Mouse (Mus musculus) testis, adult 2 months (tissue): Measurements from ENCODE around the gene Mad1l1. TPM values are rescaled to one million over a fixed set of nuclear protein-coding genes. Genes with fewer than 3 reads are reported as not detected.

Source experiments
- H3K27ac ChIP-seq: fragments of 200-500 bp; 2 replicates; pipeline ENCODE4 v1.5.1; 2012; ENCODE audit warnings: low read depth, low read length; ENCODE audit not compliant: control insufficient read depth, insufficient read depth
- H3K27me3 ChIP-seq: fragments of 200-500 bp; 2 replicates; pipeline ENCODE4 v1.6.1; 2012; ENCODE audit warnings: mild to moderate bottlenecking, low read length, moderate library complexity; ENCODE audit not compliant: control insufficient read depth, insufficient read depth
- H3K36me3 ChIP-seq: fragments of 200-500 bp; 2 replicates; pipeline ENCODE4 v1.6.1; 2012; ENCODE audit warnings: mild to moderate bottlenecking, low read length; ENCODE audit not compliant: control insufficient read depth, insufficient read depth
- H3K4me1 ChIP-seq: fragments of 200-500 bp; 2 replicates; pipeline ENCODE4 v1.6.1; 2012; ENCODE audit warnings: low read length; ENCODE audit not compliant: control insufficient read depth, insufficient read depth
- H3K4me3 ChIP-seq: fragments of 200-500 bp; 2 replicates; pipeline ENCODE4 v1.5.1; 2012; ENCODE audit warnings: low read depth, mild to moderate bottlenecking, low read length, moderate library complexity, mixed read lengths; ENCODE audit not compliant: control insufficient read depth
- CTCF ChIP-seq: fragments of 200-500 bp; IDR thresholded peaks from 2 replicates; pipeline ENCODE4 v1.5.1; 2012; ENCODE audit warnings: low read depth, mild to moderate bottlenecking, inconsistent platforms, low read length, moderate library complexity; ENCODE audit not compliant: control insufficient read depth, insufficient read depth, insufficient replicate concordance
- POLR2A ChIP-seq: fragments of 200-500 bp; IDR thresholded peaks from 2 replicates; pipeline ENCODE4 v1.6.1; 2012; ENCODE audit warnings: low read depth, mild to moderate bottlenecking, inconsistent platforms, low read length, moderate library complexity; ENCODE audit not compliant: control insufficient read depth
- polyA plus RNA-seq: library from polyadenylated mRNA; depleted of rRNA; stranded (reverse); fragments of >200 nt; gene quantifications from 2 replicates; pipeline ENCODE4 v1.2.3, GENCODE M21; 2012

Mad1l1 gene
- polyA plus RNA-seq, 1 experiment: 16.7 TPM

- Histone ChIP-seq H3K27me3 (no peaks in the 10 kb centered on the region), H3K27ac (no peak overlapping the region), H3K4me1 (no peaks in the 10 kb centered on the region), H3K4me3 (no peak overlapping the region), H3K36me3 (no peaks in the 10 kb centered on the region)
- TF ChIP-seq POLR2A (no peak), CTCF (no peak)
Observed at GRCm38 (mm10) chr5:140208743-140209409, 112.5 kb downstream of the Mad1l1 start.

DNA sequence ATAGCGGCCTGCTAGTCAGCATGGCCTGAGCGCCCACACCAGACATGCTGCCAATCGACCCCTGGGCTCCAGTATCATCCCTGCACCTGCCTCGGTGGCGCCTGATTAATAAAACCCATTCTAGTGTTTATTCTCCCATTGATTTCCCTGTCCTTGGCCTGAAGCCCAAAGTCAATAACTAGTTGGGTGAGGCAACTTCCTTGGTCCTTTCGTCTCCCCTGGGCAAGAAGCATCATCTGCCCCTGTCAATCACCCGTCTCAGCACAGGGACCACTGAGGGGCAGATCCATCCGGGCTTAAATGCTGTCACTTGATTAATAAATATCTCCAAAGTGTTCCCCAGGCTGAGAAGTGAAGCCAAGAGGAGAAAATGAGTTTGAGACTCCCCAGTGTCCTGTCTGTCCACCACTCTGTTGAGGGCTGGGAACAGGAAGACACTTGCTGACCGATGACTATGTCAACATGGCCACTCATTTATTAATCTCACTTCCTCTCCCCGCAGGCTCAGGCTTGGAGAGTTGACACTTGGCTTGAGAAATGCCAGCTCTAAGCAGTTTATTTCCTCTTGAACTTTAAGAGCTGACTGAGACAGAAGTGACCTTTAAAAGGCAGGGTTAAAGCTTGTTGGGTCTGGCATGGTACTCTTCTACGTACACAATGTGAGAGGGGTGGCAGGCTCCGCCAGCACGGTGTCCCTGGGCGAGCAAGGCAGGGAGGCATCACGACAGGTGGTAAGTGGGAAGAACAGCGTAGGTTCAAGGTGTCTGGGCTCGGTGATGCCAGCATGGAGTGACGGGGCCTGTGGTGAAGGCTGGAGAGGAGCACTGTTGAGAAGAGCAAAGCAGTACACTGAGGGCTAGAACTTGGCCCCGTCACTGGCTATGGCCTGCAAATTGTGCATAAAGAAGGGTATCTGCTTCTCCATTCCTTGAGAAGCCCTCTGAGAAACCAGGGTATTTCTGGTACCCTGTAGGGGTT is 114.3 kb downstream of the Mad1l1 start:
- Histone ChIP-seq H3K27ac (no peak overlapping the region), H3K4me1 (no peaks in the 10 kb centered on the region), H3K27me3 (no peaks in the 10 kb centered on the region), H3K4me3 (no peak overlapping the region), H3K36me3 (no peaks in the 10 kb centered on the region)
- TF ChIP-seq POLR2A (no peak), CTCF (no peak)

- no peaks in the 10 kb centered on the region for H3K27me3 ChIP-seq
- H3K27ac ChIP-seq: no peak overlapping the region
- TF ChIP-seq POLR2A: no peak
- TF ChIP-seq CTCF: no peak
- H3K4me1 ChIP-seq: no peaks in the 10 kb centered on the region
- no peaks in the 10 kb centered on the region for H3K36me3 ChIP-seq
- no peak overlapping the region for H3K4me3 ChIP-seq
Observed at GRCm38 (mm10) chr5:140205991-140206390, 115.4 kb downstream of the Mad1l1 start.

GRCm38 (mm10) chr5:140204465-140204864 is 116.9 kb downstream of the Mad1l1 start:
- H3K27me3 ChIP-seq: no peaks in the 10 kb centered on the region
- H3K4me1 ChIP-seq: no peaks in the 10 kb centered on the region
- no peaks in the 10 kb centered on the region for H3K36me3 ChIP-seq
- no peak overlapping the region for H3K27ac ChIP-seq
- no peak overlapping the region for H3K4me3 ChIP-seq
- TF ChIP-seq CTCF: no peak
- no peak for TF ChIP-seq POLR2A

DNA sequence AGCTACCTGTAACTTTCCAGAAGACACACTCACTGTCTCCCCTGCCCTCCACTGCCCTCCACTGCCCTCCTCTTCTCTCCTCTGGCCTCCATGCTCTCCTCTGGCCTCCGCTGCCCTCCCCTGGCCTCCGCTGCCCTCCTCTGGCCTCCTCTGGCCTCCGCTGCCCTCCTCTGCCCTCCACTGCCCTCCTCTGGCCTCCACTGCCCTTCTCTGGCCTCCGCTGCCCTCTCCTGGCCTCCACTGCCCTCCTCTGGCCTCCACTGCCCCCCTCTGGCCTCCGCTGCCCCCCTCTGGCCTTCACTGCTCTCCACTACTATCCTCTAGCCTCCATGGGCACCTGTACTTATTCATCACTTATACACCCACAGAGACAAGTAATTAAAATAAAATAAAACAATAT is 117.3 kb downstream of the Mad1l1 start:
- H3K27ac ChIP-seq: no peak overlapping the region
- H3K4me3 ChIP-seq: no peak overlapping the region
- TF ChIP-seq CTCF: no peak
- TF ChIP-seq POLR2A: no peak
- no peaks in the 10 kb centered on the region for H3K27me3 ChIP-seq
- no peaks in the 10 kb centered on the region for H3K36me3 ChIP-seq
- no peaks in the 10 kb centered on the region for H3K4me1 ChIP-seq

GRCm38 (mm10) chr5:140202451-140202850 is 118.9 kb downstream of the Mad1l1 start:
- H3K27ac ChIP-seq: no peak overlapping the region
- TF ChIP-seq POLR2A: no peak
- TF ChIP-seq CTCF: no peak

DNA sequence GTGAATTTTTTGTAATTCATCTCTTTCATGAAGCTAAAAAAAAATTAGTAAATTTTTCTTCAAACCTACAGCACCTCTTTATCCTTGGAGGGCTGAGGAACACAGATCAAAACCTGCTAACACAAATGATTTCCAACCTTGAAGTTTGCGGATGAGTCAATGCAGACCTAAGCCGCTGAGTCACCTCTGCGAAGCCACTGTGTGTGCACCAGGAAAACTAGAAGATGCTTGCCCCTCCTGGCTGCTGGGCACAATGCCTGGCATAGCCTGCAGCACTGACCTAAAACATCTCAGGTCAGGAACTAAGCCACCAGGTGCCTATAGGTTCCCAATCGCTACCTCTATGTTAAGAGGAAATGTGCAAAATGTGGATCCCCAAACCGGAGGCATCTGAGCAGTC is 119.8 kb downstream of the Mad1l1 start:
- Histone ChIP-seq H3K36me3 (no peaks in the 10 kb centered on the region), H3K4me1 (no peaks in the 10 kb centered on the region), H3K27ac (no peak overlapping the region), H3K27me3 (no peaks in the 10 kb centered on the region), H3K4me3 (no peak overlapping the region)
- TF ChIP-seq POLR2A: no peak
- no peak for TF ChIP-seq CTCF

More at GRCm38 (mm10) chr5:140202451-140202850, 118.9 kb downstream of the Mad1l1 start:
- Histone ChIP-seq H3K36me3 (no peaks in the 10 kb centered on the region), H3K4me1 (no peaks in the 10 kb centered on the region), H3K4me3 (no peak overlapping the region), H3K27me3 (no peaks in the 10 kb centered on the region)
